Mouse (Mus musculus): Measurements from ENCODE around the gene Olfr465-ps1. TPM values are rescaled to one million over a fixed set of nuclear protein-coding genes. Genes with fewer than 3 reads are reported as not detected.

Olfr465-ps1 gene
- polyA plus RNA-seq, 1 experiment from 2014 or later, result not detected

GRCm38 (mm10) chr13:65149940-65150339 is 12.1 kb downstream of the Olfr465-ps1 start, which contains the start of gene Olfr466:
TSS of gene Olfr466 (plus strand) at chr13:65150240.
- no peak for DNase-seq
- no peak for ATAC-seq (ENCODE audit: low read depth)
- Histone ChIP-seq H3K36me3 (no peaks in the 10 kb centered on the region), H3K4me1 (replicated peaks) (no peaks in the 10 kb centered on the region), H3K27ac (no peak within 1 kb of the TSS), H3K4me2 (no peak within 1 kb of the TSS), H3K9me3 (replicated peaks) (no peaks in the 10 kb centered on the region), H3K27me3 (no peaks in the 10 kb centered on the region), H3K4me3 (replicated peaks) (no peak within 1 kb of the TSS), H3K9ac (no peak within 1 kb of the TSS)
- 45% methylated on average over 1 of the region's 1 CpGs for WGBS (ENCODE audit: insufficient replicate concordance)

- Histone ChIP-seq H3K27ac (no peak overlapping the region), H3K27me3 (0 out of 2 replicates have a peak, but pooled peaks cover 4% of the 10 kb centered on the region), H3K4me1 (replicated peaks) (peaks cover 5% of the 10 kb centered on the region; the same call in 1 of the 2 replicates), H3K9me3 (replicated peaks) (no peaks in the 10 kb centered on the region), H3K9ac (no peak overlapping the region), H3K4me2 (no peak overlapping the region), H3K4me3 (replicated peaks) (no peak overlapping the region), H3K36me3 (no peaks in the 10 kb centered on the region)
- no peak for ATAC-seq (ENCODE audit: low read depth)
- 66% methylated on average over 3 of the region's 3 CpGs for WGBS (ENCODE audit: insufficient replicate concordance)
- no peak for DNase-seq
Observed at GRCm38 (mm10) chr13:65174102-65174501, 36.2 kb downstream of the Olfr465-ps1 start.

GRCm38 (mm10) chr13:65175734-65176471 is 38.0 kb downstream of the Olfr465-ps1 start:
- Histone ChIP-seq H3K4me1 (replicated peaks) (peaks cover 5% of the 10 kb centered on the region; the same call in 1 of the 2 replicates), H3K9me3 (replicated peaks) (no peaks in the 10 kb centered on the region), H3K4me3 (replicated peaks) (peak overlapping the region; percentile 32), H3K27me3 (0 out of 2 replicates have a peak, but pooled peaks cover 4% of the 10 kb centered on the region), H3K9ac (no peak overlapping the region; the same call in 1 of the 2 replicates), H3K4me2 (peak overlapping the region; percentile 55), H3K36me3 (no peaks in the 10 kb centered on the region), H3K27ac (no peak overlapping the region)
- DNase-seq (peak; percentile 6), ATAC-seq (ENCODE audit: low read depth) (peak; percentile 58)
- 14% methylated on average over 46 of the region's 46 CpGs for WGBS (ENCODE audit: insufficient replicate concordance)

GRCm38 (mm10) chr13:65176472-65177091 is 38.7 kb downstream of the Olfr465-ps1 start:
- Histone ChIP-seq H3K27me3 (0 out of 2 replicates have a peak, but pooled peaks cover 4% of the 10 kb centered on the region), H3K27ac (no peak overlapping the region), H3K9ac (no peak overlapping the region), H3K4me2 (no peak overlapping the region), H3K9me3 (replicated peaks) (no peaks in the 10 kb centered on the region), H3K4me1 (replicated peaks) (peaks cover 5% of the 10 kb centered on the region; the same call in 1 of the 2 replicates), H3K4me3 (replicated peaks) (no peak overlapping the region), H3K36me3 (no peaks in the 10 kb centered on the region)
- ATAC-seq (ENCODE audit: low read depth) (0 out of 2 replicates have a peak, but pooled peaks have one; percentile 10), DNase-seq (no peak)
- 43% methylated on average over 15 of the region's 15 CpGs for WGBS (ENCODE audit: insufficient replicate concordance)

Other genes with a start within 250 kb of the Olfr465-ps1 start
- not detected in 2 replicates for gene Cntnap3, start 234.1 kb upstream of the Olfr465-ps1 start, polyA plus RNA-seq (2015; fragmentation: Nextera tagmentation; extraction: Ambion mirVana)
- not detected in 2 replicates for gene Spata31, start 220.7 kb upstream of the Olfr465-ps1 start, polyA plus RNA-seq (2015; fragmentation: Nextera tagmentation; extraction: Ambion mirVana)
- not detected in 2 replicates for gene Spata31d1c, start 105.0 kb upstream of the Olfr465-ps1 start, polyA plus RNA-seq (2015; fragmentation: Nextera tagmentation; extraction: Ambion mirVana)
- not detected in 2 replicates for gene Prss47, start 85.3 kb upstream of the Olfr465-ps1 start, polyA plus RNA-seq (2015; fragmentation: Nextera tagmentation; extraction: Ambion mirVana)
- 43.9 and 49.8 TPM in 2 replicates for gene Mfsd14b, start 25.1 kb upstream of the Olfr465-ps1 start, polyA plus RNA-seq (2015; fragmentation: Nextera tagmentation; extraction: Ambion mirVana)
- gene Olfr466, start 12.2 kb downstream of the Olfr465-ps1 start, polyA plus RNA-seq (2015; fragmentation: Nextera tagmentation; extraction: Ambion mirVana), result not detected in 2 replicates
- gene Nlrp4f, start 67.9 kb downstream of the Olfr465-ps1 start, polyA plus RNA-seq (2015; fragmentation: Nextera tagmentation; extraction: Ambion mirVana), result not detected in 2 replicates
- not detected in 2 replicates for gene Gm10775, start 121.5 kb downstream of the Olfr465-ps1 start, polyA plus RNA-seq (2015; fragmentation: Nextera tagmentation; extraction: Ambion mirVana)
- gene Zfp369, start 140.7 kb downstream of the Olfr465-ps1 start, polyA plus RNA-seq (2015; fragmentation: Nextera tagmentation; extraction: Ambion mirVana), result 3.5 and 3.7 TPM in 2 replicates

All from liver, embryonic 13.5 days (tissue).